Mouse (Mus musculus) limb, embryonic 14.5 days (tissue): ENCODE results near the gene Slc41a3. TPM values are rescaled to one million over a fixed set of nuclear protein-coding genes. Genes with fewer than 3 reads are reported as not detected.

Experiments used
- ATAC-seq: fragments of 200-750 bp; cut with Nextera tagmentation; 2 replicates; pipeline ENCODE4 v1.8.0; 2017; ENCODE audit warnings: low read depth, moderate number of reproducible peaks, moderate TSS enrichment; ENCODE audit not compliant: low FRiP score
- DNase-seq: peaks from one replicate; pipeline ENCODE4 v3.0.0-alpha.2; 2015; ENCODE audit warnings: low spot score
- H3K27ac ChIP-seq: fragments of 300-500 bp; sonication (generic); replicated peaks from 2 replicates; pipeline ENCODE4 v1.5.1; 2014; ENCODE audit warnings: low read depth, mild to moderate bottlenecking, low read length, moderate library complexity, mixed read lengths
- H3K27me3 ChIP-seq: fragments of 300-500 bp; sonication (generic); 2 replicates; pipeline ENCODE4 v1.6.1; 2014; ENCODE audit warnings: low read length, mixed read lengths; ENCODE audit not compliant: control insufficient read depth, insufficient read depth
- H3K36me3 ChIP-seq: fragments of 300-500 bp; sonication (generic); 2 replicates; pipeline ENCODE4 v1.6.1; 2014; ENCODE audit warnings: mild to moderate bottlenecking, low read length, moderate library complexity, mixed read lengths; ENCODE audit not compliant: control insufficient read depth, insufficient read depth
- H3K4me1 ChIP-seq: fragments of 300-500 bp; sonication (generic); 2 replicates; pipeline ENCODE4 v1.6.1; 2014; ENCODE audit warnings: antibody characterized with exemption, low read length, mixed read lengths; ENCODE audit not compliant: control insufficient read depth, insufficient read depth
- H3K4me2 ChIP-seq: fragments of 300-500 bp; sonication (generic); replicated peaks from 2 replicates; pipeline ENCODE4 v1.6.1; 2014; ENCODE audit warnings: low read depth, mild to moderate bottlenecking, low read length, moderate library complexity; ENCODE audit not compliant: severe bottlenecking
- H3K4me3 ChIP-seq: fragments of 300-500 bp; sonication (generic); replicated peaks from 2 replicates; pipeline ENCODE4 v1.5.1; 2014; ENCODE audit warnings: low read length
- H3K9ac ChIP-seq: fragments of 300-500 bp; sonication (generic); 2 replicates; pipeline ENCODE4 v1.6.1; 2014; ENCODE audit warnings: mild to moderate bottlenecking, low read depth, low read length, moderate library complexity; ENCODE audit not compliant: severe bottlenecking
- H3K9me3 ChIP-seq: fragments of 300-500 bp; sonication (generic); 2 replicates; pipeline ENCODE4 v1.6.1; 2016; ENCODE audit warnings: low read length; ENCODE audit not compliant: control insufficient read depth
- POLR2A ChIP-seq: fragments of 200-500 bp; IDR thresholded peaks from 2 replicates; pipeline ENCODE4 v1.8.0; 2012; ENCODE audit warnings: inconsistent platforms, mild to moderate bottlenecking, moderate library complexity, borderline replicate concordance; ENCODE audit not compliant: insufficient read depth, insufficient read length; ENCODE audit errors: extremely low read depth
- WGBS: fragments of 180-500 bp; shearing (Covaris S2); extraction: QIAGEN DNeasy Blood & Tissue Kit; methylation state at CpG from one replicate; pipeline ENCODE4 v1.1.7; 2014; 5-methylcytosine and 5-hydroxymethylcytosine counted together
- polyA plus RNA-seq, 2 experiments: library from polyadenylated mRNA; depleted of rRNA in 1 of 2; stranded (reverse) in 1 of 2; unstranded in 1 of 2; fragments of >200 nt; fragmentation: Nextera tagmentation in 1 of 2; extraction: Ambion mirVana in 1 of 2; gene quantifications; 2 replicates each; pipeline versions ENCODE4 v1.2.1 to v1.2.3; 2012 to 2014

Gene Slc41a3
- polyA plus RNA-seq, 2 experiments: 5.4 to 5.9 TPM

DNA sequence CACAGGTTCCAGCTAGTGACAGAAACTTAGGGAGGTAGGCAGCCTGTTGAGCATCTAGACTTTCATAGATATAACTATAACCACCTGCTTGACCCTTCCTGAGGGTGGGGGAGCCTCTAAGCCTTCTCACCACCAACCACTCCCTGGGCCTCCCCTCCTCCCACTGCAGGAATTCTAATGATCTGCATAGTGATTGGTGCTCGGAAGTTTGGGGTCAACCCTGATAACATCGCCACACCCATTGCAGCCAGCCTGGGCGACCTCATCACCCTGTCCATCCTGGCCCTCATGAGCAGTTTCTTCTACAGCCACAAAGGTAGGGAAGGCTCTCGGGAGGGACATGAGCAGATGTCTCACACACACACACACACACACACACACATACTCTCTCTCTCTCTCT is 30.6 kb downstream of the Slc41a3 start:
- H3K9ac ChIP-seq: no peak overlapping the region
- DNase-seq (no peak), ATAC-seq (no peak)
- WGBS: 21% methylated on average over 4 of the region's 4 CpGs
- no peaks in the 10 kb centered on the region for H3K9me3 ChIP-seq
- no peak for TF ChIP-seq POLR2A
- H3K4me3 ChIP-seq: no peak overlapping the region
- H3K4me1 ChIP-seq: no peaks in the 10 kb centered on the region
- no peak overlapping the region for H3K27ac ChIP-seq
- no peaks in the 10 kb centered on the region for H3K27me3 ChIP-seq
- no peaks in the 10 kb centered on the region for H3K36me3 ChIP-seq
- no peak overlapping the region for H3K4me2 ChIP-seq

DNA sequence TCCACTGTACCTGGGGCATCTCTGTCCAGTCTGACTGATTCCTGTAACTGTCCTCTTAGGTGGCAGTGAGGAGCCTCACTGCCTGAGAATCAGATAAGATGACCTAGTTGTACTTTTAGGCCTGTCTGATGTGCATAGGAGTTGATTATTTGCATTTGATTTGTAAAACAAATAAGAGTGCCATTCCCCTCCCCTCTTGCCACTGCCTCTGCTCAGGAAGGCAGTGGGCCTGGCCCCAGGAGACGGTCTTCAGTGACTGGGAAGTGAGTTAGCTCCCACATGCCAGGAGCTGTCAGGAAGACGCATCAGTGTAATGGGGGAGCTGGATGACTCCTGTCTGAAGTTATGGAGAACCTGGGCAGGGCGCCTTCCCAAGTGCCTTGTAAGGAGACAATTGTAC is 31.1 kb downstream of the Slc41a3 start:
- Histone ChIP-seq H3K27me3 (no peaks in the 10 kb centered on the region), H3K36me3 (no peaks in the 10 kb centered on the region), H3K4me3 (no peak overlapping the region), H3K4me1 (no peaks in the 10 kb centered on the region), H3K4me2 (no peak overlapping the region), H3K9me3 (no peaks in the 10 kb centered on the region), H3K27ac (no peak overlapping the region), H3K9ac (no peak overlapping the region)
- no peak for ATAC-seq
- DNase-seq: no peak
- WGBS: 69% methylated on average over 3 of the region's 3 CpGs
- TF ChIP-seq POLR2A: no peak

DNA sequence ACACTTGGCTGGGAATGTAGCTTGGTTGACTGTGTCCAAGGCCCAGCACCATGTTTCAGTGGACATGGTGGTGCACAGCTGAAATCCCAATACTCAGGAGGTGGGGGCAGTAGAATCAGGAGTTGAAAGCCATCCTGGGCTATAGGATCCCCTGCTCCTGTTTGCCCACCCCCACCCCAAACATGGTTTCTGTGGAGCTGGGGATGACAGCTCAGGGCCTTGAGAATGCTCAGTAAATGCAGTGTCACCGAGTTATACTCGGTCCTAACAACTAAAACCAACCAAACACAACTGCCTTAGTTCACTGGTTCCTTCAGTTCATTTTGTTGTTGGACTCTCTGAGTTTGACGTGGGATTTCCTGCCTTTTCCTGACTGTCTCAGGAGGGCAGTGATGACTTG is 38.5 kb downstream of the Slc41a3 start:
- no peak overlapping the region for H3K9ac ChIP-seq
- H3K4me2 ChIP-seq: no peak overlapping the region
- no peaks in the 10 kb centered on the region for H3K27me3 ChIP-seq
- H3K4me3 ChIP-seq: no peak overlapping the region
- H3K27ac ChIP-seq: no peak overlapping the region
- 74% methylated on average over 3 of the region's 3 CpGs for WGBS
- H3K4me1 ChIP-seq: no peaks in the 10 kb centered on the region
- no peaks in the 10 kb centered on the region for H3K36me3 ChIP-seq
- no peak for DNase-seq
- no peak for ATAC-seq
- H3K9me3 ChIP-seq: no peaks in the 10 kb centered on the region
- no peak for TF ChIP-seq POLR2A

DNA sequence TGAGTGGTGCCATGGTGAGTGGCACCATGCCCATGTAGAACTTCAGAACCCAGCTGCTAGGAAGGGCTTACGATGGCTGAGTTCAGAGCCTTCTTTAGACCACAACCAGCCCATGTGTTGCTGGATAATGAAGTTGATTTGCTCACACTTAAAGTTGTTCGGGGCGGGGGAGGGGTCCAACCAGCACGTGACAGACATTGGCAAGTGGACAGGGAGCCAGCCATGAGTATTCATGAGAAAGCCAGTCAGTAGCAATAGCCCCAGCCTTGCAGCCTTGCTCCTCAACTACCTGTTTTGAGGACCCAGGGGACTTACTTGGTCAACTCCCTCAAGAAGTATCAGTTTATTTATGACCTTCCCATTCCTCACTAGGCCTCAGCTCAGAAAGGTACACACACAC is 40.4 kb downstream of the Slc41a3 start:
- no peak for DNase-seq
- no peak overlapping the region for H3K4me3 ChIP-seq
- no peak for ATAC-seq
- no peaks in the 10 kb centered on the region for H3K9me3 ChIP-seq
- WGBS: 72% methylated on average over 4 of the region's 4 CpGs
- H3K27ac ChIP-seq: no peak overlapping the region
- H3K27me3 ChIP-seq: no peaks in the 10 kb centered on the region
- TF ChIP-seq POLR2A: no peak
- no peaks in the 10 kb centered on the region for H3K36me3 ChIP-seq
- H3K4me1 ChIP-seq: no peaks in the 10 kb centered on the region
- H3K4me2 ChIP-seq: no peak overlapping the region
- H3K9ac ChIP-seq: no peak overlapping the region

DNA sequence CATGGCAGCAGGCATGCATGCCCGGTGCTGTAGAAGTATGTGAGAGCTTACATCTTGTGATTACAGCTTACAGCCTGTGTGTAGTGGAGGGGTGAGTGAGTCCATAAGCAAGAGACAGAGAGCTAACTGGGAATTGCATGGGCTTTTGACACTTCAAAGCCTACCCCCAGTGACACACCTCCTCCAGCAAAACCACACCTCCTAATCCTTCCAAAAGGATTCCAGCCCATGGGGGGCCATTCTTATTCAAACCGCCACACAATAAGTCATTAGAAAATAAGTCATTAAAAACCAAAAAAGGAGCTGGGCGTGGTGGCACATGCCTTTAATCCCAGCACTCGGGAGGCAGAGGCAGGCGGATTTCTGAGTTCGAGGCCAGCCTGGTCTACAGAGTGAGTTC is 43.9 kb downstream of the Slc41a3 start:
- no peaks in the 10 kb centered on the region for H3K36me3 ChIP-seq
- H3K27me3 ChIP-seq: no peaks in the 10 kb centered on the region
- no peak overlapping the region for H3K27ac ChIP-seq
- no peak overlapping the region for H3K4me3 ChIP-seq
- TF ChIP-seq POLR2A: no peak
- 91% methylated on average over 6 of the region's 6 CpGs for WGBS
- H3K9me3 ChIP-seq: no peaks in the 10 kb centered on the region
- no peaks in the 10 kb centered on the region for H3K4me1 ChIP-seq
- DNase-seq (no peak), ATAC-seq (no peak)
- H3K4me2 ChIP-seq: no peak overlapping the region
- no peak overlapping the region for H3K9ac ChIP-seq

DNA sequence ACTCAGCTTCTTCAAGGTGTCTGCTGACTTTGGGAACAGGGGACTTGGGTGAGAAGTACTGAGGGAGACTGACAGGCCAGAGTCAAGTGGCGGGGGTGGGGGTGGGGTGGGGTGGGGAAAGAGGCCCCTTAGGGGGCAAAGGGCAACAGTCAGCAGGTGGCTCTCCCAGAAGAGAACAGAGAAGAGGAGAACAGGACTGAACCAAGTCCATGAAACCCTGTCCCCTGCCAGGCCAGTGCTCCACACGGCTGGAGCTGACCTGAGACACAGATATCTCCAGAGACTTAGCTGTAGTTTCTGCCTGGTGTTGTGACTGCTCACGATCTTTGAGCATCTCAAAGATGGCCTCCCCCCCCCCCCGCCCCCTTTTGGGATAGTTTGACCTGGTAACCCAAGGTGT is 44.8 kb downstream of the Slc41a3 start:
- no peak for TF ChIP-seq POLR2A

More for the DNA sequence above, 44.8 kb downstream of the Slc41a3 start:
- Histone ChIP-seq H3K27me3 (no peaks in the 10 kb centered on the region), H3K9me3 (no peaks in the 10 kb centered on the region), H3K27ac (no peak overlapping the region), H3K4me2 (no peak overlapping the region), H3K36me3 (no peaks in the 10 kb centered on the region), H3K9ac (no peak overlapping the region), H3K4me3 (no peak overlapping the region), H3K4me1 (no peaks in the 10 kb centered on the region)
- 57% methylated on average over 4 of the region's 4 CpGs for WGBS
- ATAC-seq (no peak), DNase-seq (no peak)
